In the genomic region with DNA sequence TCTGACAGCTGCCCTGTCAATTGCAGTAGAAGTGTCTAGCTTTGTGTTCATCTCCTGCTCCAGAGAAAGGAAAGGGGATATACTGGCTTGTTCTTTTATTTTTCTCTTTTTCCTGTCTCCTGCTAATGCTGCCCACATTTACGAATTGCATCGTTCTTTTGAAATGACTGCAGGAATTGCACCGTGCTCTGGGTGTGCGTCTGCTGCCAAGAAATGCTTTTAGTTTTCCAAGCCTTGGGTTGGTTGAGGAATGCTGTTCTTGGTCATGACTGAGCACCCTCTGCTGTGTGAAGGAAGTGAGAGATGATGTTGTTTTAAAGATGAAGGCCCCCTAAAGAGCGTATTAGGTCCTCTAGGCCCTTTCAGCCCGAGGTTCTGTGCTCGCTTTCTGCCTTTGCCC, we compare ENCODE assay signal across 29 mouse cellular contexts.
DNase-seq lines count a peak whose midpoint lies in the region; ATAC-seq and TF ChIP-seq lines count a peak whose summit lies in the region.
"Had no signal": no experiment of that assay in that cellular context is flagged by ENCODE, and none has a peak within 500 bp of the region (broad histone marks: within the 10 kb centered on the region; RNA-seq: fewer than 3 reads in every experiment).

No protein-coding gene starts in this region.

- no peak for TF ChIP-seq CTCF in embryonic fibroblast, embryonic 13.5 days (IDR thresholded peaks at IDR 0.05; ENCODE audit: borderline replicate concordance, insufficient read depth, low read length)

- H3K27me3 ChIP-seq in limb, embryonic 15.5 days, result no peaks in the 10 kb centered on the region
- H3K27me3 ChIP-seq: forebrain, embryonic 12.5 days; forebrain, embryonic 15.5 days; heart, embryonic 12.5 days; heart, embryonic 15.5 days had no signal

- DNase-seq in 3T3-L1 (ENCODE audit: low read depth, low spot score), result peak; percentile 44
- DNase-seq in adipocyte (ENCODE audit: low spot score), result peak; percentile 36
- no peak for DNase-seq in left cerebral cortex, adult 18-20 months (ENCODE audit: low spot score in 2 of 2)
- DNase-seq in heart, adult 8-10 months (ENCODE audit: low spot score), result no peak
- DNase-seq: adrenal gland, postnatal 10 days; adrenal gland, postnatal 36 days; cerebellum, adult 11 months; cerebellum, adult 2 months; cerebellum, adult 9-11 months; cerebellum, postnatal 25 days; gastrocnemius, adult 2 months; gastrocnemius, postnatal 14 days; heart, adult 11 months; heart, postnatal 10 days; heart, postnatal 36 days had no signal

- no peak for ATAC-seq in limb, embryonic 15.5 days (ENCODE audit: insufficient number of reproducible peaks, low FRiP score, low TSS enrichment, low read depth)
- no peak for ATAC-seq in megakaryocyte, adult 5-6 weeks (ENCODE audit: poor library complexity, severe bottlenecking)
- ATAC-seq: activated CD4-positive, CD25-positive, alpha-beta regulatory T cell, adult 4 months; CD4-positive, CD25-positive, alpha-beta regulatory T cell, adult 4 months; forebrain, embryonic 15.5 days; hindbrain, postnatal 0 days; inflammation-experienced regulatory T-cells, adult 6 months; intestine, embryonic 16.5 days had no signal

- H3K4me1 ChIP-seq in embryonic fibroblast, embryonic 13.5 days (ENCODE audit: control insufficient read depth, insufficient read depth, low read length), result peaks cover 16% of the 10 kb centered on the region
- H3K4me1 ChIP-seq in limb, embryonic 15.5 days, result peaks cover 40% of the 10 kb centered on the region
- H3K4me1 ChIP-seq: forebrain, embryonic 15.5 days had no signal

- peak overlapping the region; percentile 81 for H3K27ac ChIP-seq in embryonic fibroblast, embryonic 13.5 days (ENCODE audit: insufficient read depth, low read length)
- H3K27ac ChIP-seq in limb, embryonic 15.5 days, result 0 out of 2 replicates have a peak overlapping the region, but pooled peaks have one; percentile 7
- H3K27ac ChIP-seq: forebrain, embryonic 12.5 days; forebrain, embryonic 15.5 days; gastrocnemius, adult 2 months; heart, embryonic 15.5 days; hindbrain, embryonic 10.5 days; hindbrain, embryonic 14.5 days; hindbrain, postnatal 0 days had no signal

- no peaks in the 10 kb centered on the region for H3K9me3 ChIP-seq in limb, embryonic 15.5 days
- H3K9me3 ChIP-seq: forebrain, embryonic 12.5 days; forebrain, embryonic 15.5 days; heart, embryonic 12.5 days; heart, embryonic 15.5 days; hindbrain, embryonic 10.5 days had no signal

- no peak overlapping the region for H3K4me2 ChIP-seq in limb, embryonic 15.5 days
- H3K4me2 ChIP-seq: forebrain, embryonic 12.5 days; forebrain, embryonic 15.5 days; heart, embryonic 12.5 days; heart, embryonic 15.5 days; hindbrain, embryonic 14.5 days had no signal

- WGBS in limb, embryonic 15.5 days, result 44% methylated on average over 7 of the region's 7 CpGs

- TF ChIP-seq POLR2A in embryonic fibroblast, embryonic 13.5 days (IDR thresholded peaks at IDR 0.05; ENCODE audit: low read depth, low read length), result no peak

- no peak overlapping the region for H3K9ac ChIP-seq in limb, embryonic 15.5 days
- H3K9ac ChIP-seq: forebrain, embryonic 12.5 days; forebrain, embryonic 15.5 days; heart, embryonic 12.5 days; heart, embryonic 15.5 days; hindbrain, embryonic 14.5 days had no signal

- peaks cover 18% of the 10 kb centered on the region for H3K36me3 ChIP-seq in limb, embryonic 15.5 days
- H3K36me3 ChIP-seq: forebrain, embryonic 15.5 days had no signal

- H3K4me3 ChIP-seq in embryonic fibroblast, embryonic 13.5 days (ENCODE audit: insufficient read depth, low read length), result no peak overlapping the region
- no peak overlapping the region for H3K4me3 ChIP-seq in limb, embryonic 15.5 days
- H3K4me3 ChIP-seq: forebrain, embryonic 12.5 days; forebrain, embryonic 15.5 days; gastrocnemius, adult 2 months; heart, embryonic 12.5 days; heart, embryonic 15.5 days; hindbrain, embryonic 10.5 days had no signal

Comparison
In these comparisons a context has a peak if more than half of its experiments do, and no peak if none do; other contexts are left out.
1. DNase-seq: peak in 3T3-L1 (single experiment) and adipocyte (single experiment); none in left cerebral cortex, adult 18-20 months (0 of 2) and heart, adult 8-10 months (single experiment).